Mouse (Mus musculus): ENCODE data around the gene Nit2.
"Not testable (repeated sequence)": the region's sequence is repeated elsewhere in the genome, so short reads cannot be mapped to it uniquely, and the experiment has no call there.

The Nit2 gene

GRCm38 (mm10) chr16:57166611-57167513 lies at the start of gene Nit2:
Gene Nit2 (minus strand): TSS chr16:57167341.
- ChIA-PET CTCF (interaction anchor here (0.5 to 2.5 kb wide), 37 partner anchors 9 to 1299 kb away, joined by 3 to 24 read pairs (median 3); partner anchors contain the start of gene Tomm70a (in 2 of the 4)), POLR2A (interaction anchor here (0.5 to 3.5 kb wide), 43 partner anchors 9 to 1198 kb away, joined by 3 to 56 read pairs (median 5); partner anchors contain the start of genes Tbc1d23 (in 3 of the 4), Tomm70a (in 2 of the 4), Cmss1 (in 1 of the 4) and Tfg (in 1 of the 4))

- ChIA-PET CTCF (no interaction called here), POLR2A (no interaction called here)
Measured at GRCm38 (mm10) chr16:57215957-57216356, 48.8 kb upstream of the Nit2 start.

GRCm38 (mm10) chr16:57211037-57211436 lies 43.9 kb upstream of the Nit2 start:
- CTCF ChIA-PET = no interaction called here

GRCm38 (mm10) chr16:57208342-57208741 lies 41.2 kb upstream of the Nit2 start:
- POLR2A ChIA-PET = interaction anchor here in 2 of 4 experiments (0.9 to 1.7 kb wide), 8 partner anchors 9 to 32 kb away, joined by 3 to 12 read pairs (median 3); partner anchors contain the start of gene Tbc1d23 (in 2 of the 2)
- CTCF ChIA-PET = no interaction called here

More at GRCm38 (mm10) chr16:57211037-57211436, 43.9 kb upstream of the Nit2 start:
- POLR2A ChIA-PET = interaction anchor here in 2 of 4 experiments (0.5 to 1.1 kb wide), 5 partner anchors 35 to 691 kb away, joined by 3 to 4 read pairs (median 3); no protein-coding TSS in a partner anchor

GRCm38 (mm10) chr16:57197281-57197680 lies 30.1 kb upstream of the Nit2 start:
- ChIA-PET CTCF (no interaction called here), POLR2A (interaction anchor here in 1 of 4 experiments (1.1 kb wide), 1 partner anchor 12 kb away, joined by 3 read pairs; no protein-coding TSS in a partner anchor)

GRCm38 (mm10) chr16:57196590-57196989 lies 29.4 kb upstream of the Nit2 start:
- CTCF ChIA-PET = no interaction called here
- POLR2A ChIA-PET = interaction anchor here in 1 of 4 experiments (1.5 kb wide), 1 partner anchor 20 kb away, joined by 3 read pairs; no protein-coding TSS in a partner anchor

- POLR2A ChIA-PET = interaction anchor here in 3 of 4 experiments (0.7 to 2.7 kb wide), 5 partner anchors 16 to 90 kb away, joined by 3 to 12 read pairs (median 4); partner anchors contain the start of gene Nit2 (in 1 of the 3)
- CTCF ChIA-PET = interaction anchor here in 1 of 4 experiments (0.7 kb wide), 1 partner anchor 25 kb away, joined by 6 read pairs; no protein-coding TSS in a partner anchor
Measured at GRCm38 (mm10) chr16:57191214-57191613, 24.1 kb upstream of the Nit2 start.

GRCm38 (mm10) chr16:57190390-57190789 lies 23.2 kb upstream of the Nit2 start:
- ChIA-PET POLR2A (interaction anchor here in 3 of 4 experiments (0.7 to 2.7 kb wide), 5 partner anchors 15 to 90 kb away, joined by 3 to 12 read pairs (median 4); partner anchors contain the start of gene Nit2 (in 1 of the 3)), CTCF (interaction anchor here in 1 of 4 experiments (0.7 kb wide), 1 partner anchor 24 kb away, joined by 6 read pairs; no protein-coding TSS in a partner anchor)

- POLR2A ChIA-PET = interaction anchor here in 1 of 4 experiments (1.1 to 2.7 kb wide), 2 partner anchors 14 to 36 kb away, joined by 3 to 12 read pairs; no protein-coding TSS in a partner anchor
Measured at GRCm38 (mm10) chr16:57189493-57189892, 22.4 kb upstream of the Nit2 start.

GRCm38 (mm10) chr16:57186618-57187017 lies 19.5 kb upstream of the Nit2 start:
- POLR2A ChIA-PET = interaction anchor here in 1 of 4 experiments (2.7 kb wide), 1 partner anchor 10 kb away, joined by 6 read pairs; no protein-coding TSS in a partner anchor

More at GRCm38 (mm10) chr16:57189493-57189892, 22.4 kb upstream of the Nit2 start:
- CTCF ChIA-PET = no interaction called here

GRCm38 (mm10) chr16:57182037-57182436 lies 14.9 kb upstream of the Nit2 start:
- CTCF ChIA-PET = no interaction called here
- POLR2A ChIA-PET = interaction anchor here in 2 of 4 experiments (0.6 to 1.7 kb wide), 3 partner anchors 15 to 257 kb away, joined by 3 to 8 read pairs (median 6); partner anchors contain the start of gene Nit2 (in 1 of the 2)

More at GRCm38 (mm10) chr16:57186618-57187017, 19.5 kb upstream of the Nit2 start:
- CTCF ChIA-PET = no interaction called here

- POLR2A ChIA-PET = interaction anchor here in 3 of 4 experiments (0.6 to 1.7 kb wide), 4 partner anchors 14 to 258 kb away, joined by 3 to 8 read pairs (median 4); partner anchors contain the start of genes Nit2 (in 1 of the 3) and Tbc1d23 (in 1 of the 3)
Measured at GRCm38 (mm10) chr16:57181180-57181579, 14.0 kb upstream of the Nit2 start.

GRCm38 (mm10) chr16:57177664-57178063 lies 10.5 kb upstream of the Nit2 start:
- CTCF ChIA-PET = interaction anchor here in 2 of 4 experiments (1.1 to 3.2 kb wide), 3 partner anchors 10 to 220 kb away, joined by 3 to 24 read pairs (median 3); partner anchors contain the start of gene Nit2 (in 2 of the 2)
- POLR2A ChIA-PET = interaction anchor here in 3 of 4 experiments (0.8 to 4.2 kb wide), 8 partner anchors 10 to 461 kb away, joined by 3 to 56 read pairs (median 6); partner anchors contain the start of genes Nit2 (in 2 of the 3), Tbc1d23 (in 1 of the 3), Tfg (in 1 of the 3) and Tomm70a (in 1 of the 3)

More at GRCm38 (mm10) chr16:57181180-57181579, 14.0 kb upstream of the Nit2 start:
- CTCF ChIA-PET = interaction anchor here in 1 of 4 experiments (0.5 kb wide), 1 partner anchor 35 kb away, joined by 3 read pairs; no protein-coding TSS in a partner anchor

- POLR2A ChIA-PET = interaction anchor here in 3 of 4 experiments (0.8 to 4.2 kb wide), 12 partner anchors 8 to 460 kb away, joined by 3 to 56 read pairs (median 6); partner anchors contain the start of genes Nit2 (in 2 of the 3), Tomm70a (in 2 of the 3), Tbc1d23 (in 1 of the 3) and Tfg (in 1 of the 3)
- CTCF ChIA-PET = interaction anchor here in 3 of 4 experiments (0.9 to 3.2 kb wide), 5 partner anchors 10 to 406 kb away, joined by 3 to 24 read pairs (median 4); partner anchors contain the start of gene Nit2 (in 3 of the 3)
Measured at GRCm38 (mm10) chr16:57177254-57177653, 10.1 kb upstream of the Nit2 start.

GRCm38 (mm10) chr16:57176276-57176675 lies 9.1 kb upstream of the Nit2 start:
- POLR2A ChIA-PET = interaction anchor here (0.6 to 4.2 kb wide), 30 partner anchors 8 to 417 kb away, joined by 3 to 56 read pairs (median 5); partner anchors contain the start of genes Nit2 (in 3 of the 4), Tomm70a (in 2 of the 4) and Tbc1d23 (in 1 of the 4)
- CTCF ChIA-PET = interaction anchor here (0.9 to 3.2 kb wide), 6 partner anchors 9 to 405 kb away, joined by 3 to 24 read pairs (median 4); partner anchors contain the start of gene Nit2 (in 3 of the 4)

GRCm38 (mm10) chr16:57175751-57176150 lies 8.6 kb upstream of the Nit2 start:
- ChIA-PET POLR2A (interaction anchor here in 3 of 4 experiments (0.7 to 4.2 kb wide), 29 partner anchors 8 to 418 kb away, joined by 3 to 56 read pairs (median 5); partner anchors contain the start of genes Nit2 (in 3 of the 3), Tomm70a (in 2 of the 3) and Tbc1d23 (in 1 of the 3)), CTCF (interaction anchor here (0.9 to 3.2 kb wide), 5 partner anchors 8 to 223 kb away, joined by 3 to 24 read pairs (median 5); partner anchors contain the start of gene Nit2 (in 3 of the 4))

GRCm38 (mm10) chr16:57174480-57174879 lies 7.3 kb upstream of the Nit2 start:
- CTCF ChIA-PET = not testable (repeated sequence)
- POLR2A ChIA-PET = interaction anchor here in 1 of 4 experiments (1.0 to 4.2 kb wide), 4 partner anchors 16 to 299 kb away, joined by 3 to 12 read pairs (median 4); partner anchors contain the start of gene Tomm70a
